Mouse (Mus musculus) stomach, postnatal 0 days (tissue): ENCODE data around the gene Prpf40b.

ENCODE experiments used
- CTCF ChIP-seq: IDR thresholded peaks from 2 replicates; pipeline ENCODE4 v1.5.1; 2016; ENCODE audit warnings: antibody characterized with exemption, low read depth, mild to moderate bottlenecking, moderate library complexity
- EP300 ChIP-seq: optimal IDR thresholded peaks from 2 replicates; pipeline ENCODE3; 2016; ENCODE audit warnings: antibody characterized with exemption

DNA sequence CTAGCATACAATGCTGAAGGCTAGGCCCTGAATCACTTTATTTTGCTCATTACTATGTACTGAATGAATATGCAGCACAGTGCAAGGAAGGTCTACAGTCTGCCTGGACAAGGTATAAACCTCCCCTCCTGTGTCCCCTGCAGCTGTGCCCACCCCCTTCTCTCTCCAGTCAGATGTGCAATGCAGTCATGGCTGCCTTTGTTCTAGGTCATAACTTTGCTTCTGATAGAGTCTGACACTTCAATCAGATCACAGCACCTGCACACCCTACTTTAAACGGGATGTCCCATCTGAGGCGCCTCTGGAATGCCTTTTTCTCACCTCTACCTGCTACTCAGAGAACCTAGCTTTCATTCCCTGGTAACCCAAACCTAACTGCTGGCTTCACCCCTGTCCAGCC, 44.0 kb downstream of the Prpf40b start:
- no peak for TF ChIP-seq CTCF
- TF ChIP-seq EP300, result no peak
